Mouse (Mus musculus) thymus, adult 2 months (tissue): ENCODE results near the gene Ebf1. TPM values are rescaled to one million over a fixed set of nuclear protein-coding genes. Genes with fewer than 3 reads are reported as not detected.

Experiments
- DNase-seq: peaks from one replicate; pipeline ENCODE4 v3.0.0; 2021
- H3K27ac ChIP-seq: fragments of 200-500 bp; 2 replicates; pipeline ENCODE4 v1.5.1; 2012; ENCODE audit warnings: low read length, control low read depth; ENCODE audit not compliant: control insufficient read depth, insufficient read depth
- H3K27me3 ChIP-seq: fragments of 200-500 bp; 2 replicates; pipeline ENCODE4 v1.6.1; 2012; ENCODE audit warnings: mild to moderate bottlenecking, low read length, moderate library complexity, mixed read lengths; ENCODE audit not compliant: control insufficient read depth, insufficient read depth
- H3K36me3 ChIP-seq: fragments of 200-500 bp; 2 replicates; pipeline ENCODE4 v1.6.1; 2012; ENCODE audit warnings: mild to moderate bottlenecking, low read length, moderate library complexity; ENCODE audit not compliant: control insufficient read depth, insufficient read depth
- H3K4me1 ChIP-seq: fragments of 200-500 bp; replicated peaks from 2 replicates; pipeline ENCODE4 v1.6.1; 2012; ENCODE audit warnings: low read length; ENCODE audit not compliant: control insufficient read depth, insufficient read depth
- H3K4me3 ChIP-seq: fragments of 200-500 bp; 2 replicates; pipeline ENCODE4 v1.5.1; 2012; ENCODE audit warnings: mild to moderate bottlenecking, low read length, control low read depth, moderate library complexity; ENCODE audit not compliant: control insufficient read depth, insufficient read depth
- CTCF ChIP-seq: fragments of 200-500 bp; IDR thresholded peaks from 2 replicates; pipeline ENCODE4 v1.5.1; 2012; ENCODE audit warnings: mild to moderate bottlenecking, control low read depth, low read length, moderate library complexity, borderline replicate concordance; ENCODE audit not compliant: control insufficient read depth, poor library complexity, insufficient read depth; ENCODE audit errors: extremely low read depth
- POLR2A ChIP-seq: fragments of 200-500 bp; IDR thresholded peaks from 2 replicates; pipeline ENCODE4 v1.6.1; 2012; ENCODE audit warnings: mild to moderate bottlenecking, low read length, control low read depth, moderate library complexity; ENCODE audit not compliant: control insufficient read depth, poor library complexity, insufficient read depth; ENCODE audit errors: extremely low read depth
- WGBS: fragments of 180-500 bp; shearing (Covaris S2); methylation state at CpG from one replicate; pipeline ENCODE4 v1.1.7; 2018; 5-methylcytosine and 5-hydroxymethylcytosine counted together
- polyA plus RNA-seq: library from polyadenylated mRNA; depleted of rRNA; stranded (reverse); fragments of >200 nt; gene quantifications from 2 replicates; pipeline ENCODE4 v1.2.3, GENCODE M21; 2012

The Ebf1 gene
- polyA plus RNA-seq, 1 experiment: 4.4 TPM

DNA sequence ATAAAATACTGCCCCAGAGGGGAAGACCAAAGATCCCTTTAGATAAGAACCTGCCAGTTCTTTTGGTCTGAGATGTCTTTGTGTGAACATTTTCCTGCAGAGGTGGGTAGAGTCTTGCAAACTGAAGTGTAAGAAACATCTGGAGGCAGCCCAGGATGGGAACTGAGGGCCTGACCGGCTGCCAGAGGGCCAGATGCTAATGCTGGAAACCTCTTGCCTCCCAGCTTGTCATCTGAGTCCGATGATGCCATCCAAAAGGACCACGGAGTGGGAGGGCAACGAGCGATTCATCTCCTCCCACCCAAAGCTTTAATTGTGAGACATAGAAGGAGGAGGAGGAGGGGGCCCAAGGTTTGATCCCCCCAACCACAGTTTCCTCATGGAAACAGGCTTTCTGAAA is 197.7 kb downstream of the Ebf1 start:
- Histone ChIP-seq H3K36me3 (no peaks in the 10 kb centered on the region), H3K27me3 (no peaks in the 10 kb centered on the region), H3K27ac (no peak overlapping the region), H3K4me3 (no peak overlapping the region), H3K4me1 (no peaks in the 10 kb centered on the region)
- no peak for TF ChIP-seq CTCF
- no peak for TF ChIP-seq POLR2A
- DNase-seq: no peak
- 92% methylated on average over 5 of the region's 5 CpGs for WGBS

DNA sequence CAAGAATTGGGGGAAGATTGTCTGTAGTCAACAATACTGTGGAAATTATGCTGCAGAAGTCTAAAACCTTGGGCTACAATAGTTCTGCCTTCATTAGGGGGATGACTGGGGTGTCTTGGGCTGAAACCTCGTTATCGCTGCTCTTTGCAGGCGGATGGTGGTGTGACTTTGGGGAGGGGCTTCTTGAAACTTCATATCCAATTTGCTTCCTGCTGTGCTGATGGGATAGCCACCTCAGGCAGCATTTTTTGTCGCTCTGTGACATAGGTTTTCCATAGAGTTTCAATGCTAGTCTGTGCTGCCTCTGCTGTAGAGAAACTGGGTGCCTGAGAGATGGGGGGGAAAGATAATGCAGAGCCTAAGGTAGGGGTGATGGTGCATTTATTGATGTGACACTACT is 198.9 kb downstream of the Ebf1 start:
- TF ChIP-seq POLR2A: no peak
- TF ChIP-seq CTCF: no peak
- no peak overlapping the region for H3K4me3 ChIP-seq
- no peaks in the 10 kb centered on the region for H3K4me1 ChIP-seq
- H3K36me3 ChIP-seq: no peaks in the 10 kb centered on the region
- WGBS: 92% methylated on average over 4 of the region's 4 CpGs
- no peak overlapping the region for H3K27ac ChIP-seq
- DNase-seq: no peak
- H3K27me3 ChIP-seq: no peaks in the 10 kb centered on the region

DNA sequence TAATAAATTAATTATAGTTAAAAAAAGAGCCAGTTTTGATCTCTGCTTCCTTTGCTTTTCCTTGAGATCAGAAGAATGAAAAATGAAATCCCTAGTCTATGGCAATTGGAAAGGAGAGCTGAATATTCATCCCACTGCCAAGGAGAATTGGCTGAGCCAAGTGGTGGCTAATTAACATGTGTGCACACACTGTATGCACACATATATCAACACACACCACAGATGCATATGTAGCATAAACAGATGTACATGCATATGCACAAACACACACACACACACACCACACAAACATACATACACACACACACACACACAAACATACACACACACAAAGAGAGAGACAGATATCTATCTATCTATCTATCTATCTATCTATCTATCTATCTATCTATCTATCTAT is 205.2 kb downstream of the Ebf1 start:
- DNase-seq: no peak

DNA sequence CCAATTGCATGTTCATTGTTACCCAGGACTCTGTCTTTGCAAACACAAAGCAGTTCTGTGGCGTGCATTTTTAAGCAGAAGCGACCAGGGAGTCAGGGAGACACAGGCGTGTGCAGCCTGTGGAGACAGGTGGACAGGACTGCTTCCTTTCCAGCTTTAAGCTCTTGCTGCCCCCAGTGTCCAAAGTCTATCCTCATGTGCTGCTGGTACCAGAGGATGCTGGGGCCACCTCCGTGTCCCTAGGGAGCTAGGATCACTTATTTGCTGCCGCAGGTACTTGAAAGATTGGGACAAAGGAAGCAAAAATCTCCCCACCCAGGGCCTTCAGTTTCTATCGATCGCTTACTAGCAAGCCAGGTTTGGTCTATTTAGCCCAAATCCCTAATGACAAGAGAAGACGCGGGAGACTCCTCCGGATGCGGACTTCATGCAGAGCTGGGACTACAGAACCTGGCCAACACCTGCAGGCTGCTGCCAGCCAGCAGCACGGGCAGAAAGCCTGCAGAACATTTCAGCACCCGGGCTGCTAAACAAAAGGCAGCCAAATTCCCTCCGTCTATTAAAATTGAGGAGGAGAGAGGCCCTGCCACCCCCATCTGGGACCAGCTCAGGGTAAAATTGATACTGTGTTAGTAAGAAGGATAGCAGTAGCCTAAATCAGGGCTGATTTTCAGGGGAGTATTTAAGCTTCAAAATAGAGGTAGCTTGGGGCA is 215.3 kb downstream of the Ebf1 start:
- Histone ChIP-seq H3K27me3 (no peaks in the 10 kb centered on the region), H3K36me3 (no peaks in the 10 kb centered on the region), H3K4me1 (no peaks in the 10 kb centered on the region), H3K27ac (no peak overlapping the region), H3K4me3 (no peak overlapping the region)
- no peak for DNase-seq
- TF ChIP-seq POLR2A (no peak), CTCF (no peak)
- WGBS: 81% methylated on average over 14 of the region's 14 CpGs

More for the DNA sequence above, 205.2 kb downstream of the Ebf1 start:
- TF ChIP-seq CTCF (no peak), POLR2A (no peak)
- Histone ChIP-seq H3K36me3 (no peaks in the 10 kb centered on the region), H3K27ac (no peak overlapping the region), H3K4me1 (no peaks in the 10 kb centered on the region), H3K4me3 (no peak overlapping the region), H3K27me3 (no peaks in the 10 kb centered on the region)

DNA sequence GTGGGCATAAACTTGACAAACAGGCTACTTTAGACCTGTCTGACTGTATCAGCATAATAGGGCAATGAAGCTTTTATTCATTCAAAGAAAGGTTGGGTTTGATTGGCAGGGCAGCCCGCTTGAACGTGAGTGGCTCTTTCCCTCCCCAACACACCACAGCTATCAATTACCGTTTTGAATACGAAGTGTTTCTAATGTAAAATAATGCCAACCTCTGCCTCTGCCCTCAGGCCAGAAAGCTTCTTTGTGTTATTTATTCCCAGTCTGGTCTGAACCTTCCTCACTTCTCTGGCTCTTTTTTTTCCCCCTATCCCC is 215.8 kb downstream of the Ebf1 start:
- H3K27ac ChIP-seq: no peak overlapping the region
- DNase-seq: no peak
- no peaks in the 10 kb centered on the region for H3K36me3 ChIP-seq
- H3K4me3 ChIP-seq: no peak overlapping the region
- H3K27me3 ChIP-seq: no peaks in the 10 kb centered on the region
- no peak for TF ChIP-seq POLR2A
- TF ChIP-seq CTCF: no peak
- H3K4me1 ChIP-seq: no peaks in the 10 kb centered on the region
- WGBS: 51% methylated on average over 4 of the region's 4 CpGs

DNA sequence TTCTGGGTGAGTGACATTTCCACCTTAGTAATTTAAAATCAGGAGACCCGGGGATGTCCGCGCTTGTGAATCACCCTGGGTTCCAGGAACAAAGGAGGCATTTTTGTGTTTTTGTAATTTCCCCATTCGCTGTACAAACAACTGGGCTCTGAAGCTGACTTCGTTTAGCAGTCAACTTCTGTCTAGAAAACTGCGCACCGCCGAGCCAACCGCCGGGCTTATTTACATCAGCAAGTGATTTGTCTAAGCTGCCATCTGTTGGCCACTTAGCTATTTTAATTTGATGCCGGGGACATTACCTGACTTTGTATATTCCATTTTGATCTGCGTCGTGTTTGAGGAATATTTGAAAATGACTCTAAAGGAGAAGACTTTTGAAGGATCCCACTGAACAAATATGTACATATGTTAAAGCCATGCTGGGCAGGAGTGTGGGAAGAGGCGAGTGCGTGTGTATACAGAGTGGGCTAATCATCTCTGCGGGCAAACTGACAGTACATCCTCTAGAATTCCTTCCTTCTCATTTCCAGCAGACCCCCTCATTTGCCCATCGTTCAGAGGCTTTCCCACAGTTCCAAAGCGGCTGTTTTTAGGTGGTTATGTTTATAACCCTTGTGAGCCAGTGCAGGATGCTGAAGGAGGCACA is 216.4 kb downstream of the Ebf1 start:
- TF ChIP-seq POLR2A (no peak), CTCF (no peak)
- Histone ChIP-seq H3K36me3 (no peaks in the 10 kb centered on the region), H3K4me3 (no peak overlapping the region), H3K27me3 (no peaks in the 10 kb centered on the region), H3K4me1 (no peaks in the 10 kb centered on the region), H3K27ac (no peak overlapping the region)
- WGBS: 52% methylated on average over 18 of the region's 18 CpGs
- DNase-seq: no peak
